Mouse (Mus musculus): Measurements from ENCODE around the gene Slc19a2.

- TF ChIP-seq POLR2A (IDR thresholded peaks at IDR 0.05; ENCODE audit: control insufficient read depth, extremely low read depth, insufficient read depth, low read length, poor library complexity), result no peak
- TF ChIP-seq CTCF (IDR thresholded peaks at IDR 0.05; ENCODE audit: borderline replicate concordance, control insufficient read depth, extremely low read depth, insufficient read depth, low read length, poor library complexity), result no peak
These were observed 2.6 kb downstream of the Slc19a2 start for GRCm38 (mm10) chr1:164251438-164251837.

Measured in thymus, adult 2 months (tissue).